Mouse (Mus musculus) ES-Bruce4 (cell line): Measurements from ENCODE around the gene Glis1. TPM values are rescaled to one million over a fixed set of nuclear protein-coding genes. Genes with fewer than 3 reads are reported as not detected.

Source experiments
- H3K27ac ChIP-seq: 2 replicates; pipeline ENCODE4 v1.5.1; 2012; ENCODE audit warnings: low read length, inconsistent platforms; ENCODE audit not compliant: insufficient read depth
- H3K27me3 ChIP-seq: 2 replicates; pipeline ENCODE4 v1.6.1; 2012; ENCODE audit warnings: mild to moderate bottlenecking, low read length, inconsistent platforms; ENCODE audit not compliant: control insufficient read depth, poor library complexity, insufficient read depth, severe bottlenecking
- H3K36me3 ChIP-seq: 2 replicates; pipeline ENCODE4 v1.6.1; 2012; ENCODE audit warnings: inconsistent platforms, mild to moderate bottlenecking, low read length, moderate library complexity; ENCODE audit not compliant: control insufficient read depth, poor library complexity, insufficient read depth, severe bottlenecking
- H3K4me1 ChIP-seq: one replicate; pipeline ENCODE4 v1.8.1; 2011; ENCODE audit warnings: low read length; ENCODE audit not compliant: control insufficient read depth, insufficient read depth
- H3K4me3 ChIP-seq: 2 replicates; pipeline ENCODE4 v1.5.1; 2011; ENCODE audit warnings: low read depth, mild to moderate bottlenecking, low read length
- H3K9ac ChIP-seq: 2 replicates; pipeline ENCODE4 v1.6.1; 2012; ENCODE audit warnings: low read depth, mild to moderate bottlenecking, inconsistent platforms; ENCODE audit not compliant: poor library complexity, severe bottlenecking
- H3K9me3 ChIP-seq: replicated peaks from 2 replicates; pipeline ENCODE4 v1.6.1; 2012; ENCODE audit warnings: mild to moderate bottlenecking, low read length, inconsistent platforms; ENCODE audit not compliant: control insufficient read depth, poor library complexity, insufficient read depth, severe bottlenecking
- CTCF ChIP-seq: IDR thresholded peaks from one replicate; pipeline ENCODE4 v1.8.1; 2011; ENCODE audit warnings: low read depth, low read length
- EP300 ChIP-seq: IDR thresholded peaks from 2 replicates; pipeline ENCODE4 v1.6.1; 2011; ENCODE audit warnings: low read depth, low read length; ENCODE audit not compliant: insufficient read depth
- POLR2A ChIP-seq: IDR thresholded peaks from one replicate; pipeline ENCODE4 v1.8.1; 2011; ENCODE audit warnings: low read length; ENCODE audit not compliant: insufficient read depth
- polyA plus RNA-seq: library from polyadenylated mRNA; stranded (reverse); fragments of >200 nt; gene quantifications from 2 replicates; pipeline ENCODE4 v1.2.4, GENCODE M21; 2011; ENCODE audit warnings: low read depth; ENCODE audit not compliant: missing spikeins, insufficient read depth, insufficient read length

The Glis1 gene
- polyA plus RNA-seq, 1 experiment = 0.28 TPM

DNA sequence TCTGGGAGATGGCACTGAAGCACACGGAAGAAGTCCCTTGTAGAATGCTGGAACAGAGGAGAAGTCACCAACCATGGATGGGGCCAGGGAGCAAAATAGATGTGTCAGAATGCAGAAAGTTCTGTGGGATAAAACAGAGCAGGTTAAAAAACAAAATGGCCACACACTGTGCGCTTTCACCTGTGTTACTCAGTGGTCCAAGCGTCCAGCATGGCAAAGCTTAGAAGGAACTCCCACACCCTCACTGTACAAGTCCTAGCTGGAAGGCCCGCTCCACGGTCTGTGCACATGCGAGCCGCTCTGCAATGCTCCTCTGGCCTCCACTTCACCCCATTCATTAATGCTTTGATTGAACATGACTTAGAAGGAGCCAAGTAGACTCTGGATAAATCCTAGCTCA lies 81.2 kb downstream of the Glis1 start:
- TF ChIP-seq POLR2A (no peak), CTCF (no peak), EP300 (no peak)
- no peaks in the 10 kb centered on the region for H3K36me3 ChIP-seq
- H3K4me1 ChIP-seq = no peaks in the 10 kb centered on the region
- H3K27me3 ChIP-seq = no peaks in the 10 kb centered on the region
- H3K27ac ChIP-seq = no peak overlapping the region
- no peak overlapping the region for H3K9ac ChIP-seq
- no peak overlapping the region for H3K4me3 ChIP-seq
- H3K9me3 ChIP-seq = no peaks in the 10 kb centered on the region

GRCm38 (mm10) chr4:107518766-107519165 lies 84.4 kb downstream of the Glis1 start:
- TF ChIP-seq EP300 (no peak), CTCF (no peak), POLR2A (no peak)
- no peak overlapping the region for H3K9ac ChIP-seq
- H3K27me3 ChIP-seq = no peaks in the 10 kb centered on the region
- no peaks in the 10 kb centered on the region for H3K9me3 ChIP-seq
- H3K4me3 ChIP-seq = no peak overlapping the region
- no peak overlapping the region for H3K27ac ChIP-seq
- no peaks in the 10 kb centered on the region for H3K36me3 ChIP-seq
- H3K4me1 ChIP-seq = no peaks in the 10 kb centered on the region

GRCm38 (mm10) chr4:107520071-107520470 lies 85.7 kb downstream of the Glis1 start:
- no peak overlapping the region for H3K9ac ChIP-seq
- H3K27ac ChIP-seq = no peak overlapping the region
- H3K27me3 ChIP-seq = no peaks in the 10 kb centered on the region
- H3K9me3 ChIP-seq = no peaks in the 10 kb centered on the region
- H3K36me3 ChIP-seq = no peaks in the 10 kb centered on the region
- TF ChIP-seq CTCF (no peak), EP300 (no peak), POLR2A (no peak)
- H3K4me3 ChIP-seq = no peak overlapping the region
- no peaks in the 10 kb centered on the region for H3K4me1 ChIP-seq

DNA sequence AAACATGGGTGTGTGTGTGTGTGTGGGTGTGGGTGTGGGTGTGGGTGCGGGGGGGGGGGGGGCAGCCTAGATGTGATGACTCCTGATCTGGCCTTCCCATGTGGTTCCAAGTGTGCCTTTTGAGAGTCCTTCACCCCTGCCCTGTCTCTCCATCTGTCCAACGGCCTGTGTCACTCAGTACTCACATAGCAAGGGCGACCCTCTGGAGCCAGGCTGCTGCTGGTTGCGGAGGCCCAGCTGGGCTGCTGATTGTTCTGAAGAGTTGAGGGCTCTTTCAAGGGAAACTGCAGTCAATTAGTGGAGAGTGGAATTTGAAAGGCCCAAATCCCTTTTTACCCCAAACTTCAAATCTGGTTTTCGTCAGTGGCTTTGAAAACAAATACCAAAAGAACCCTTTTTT lies 86.4 kb downstream of the Glis1 start:
- H3K9ac ChIP-seq = no peak overlapping the region
- no peaks in the 10 kb centered on the region for H3K4me1 ChIP-seq
- no peak overlapping the region for H3K4me3 ChIP-seq
- no peak overlapping the region for H3K27ac ChIP-seq
- H3K9me3 ChIP-seq = no peaks in the 10 kb centered on the region
- no peaks in the 10 kb centered on the region for H3K36me3 ChIP-seq
- no peak for TF ChIP-seq POLR2A
- no peak for TF ChIP-seq EP300
- TF ChIP-seq CTCF = no peak
- no peaks in the 10 kb centered on the region for H3K27me3 ChIP-seq

GRCm38 (mm10) chr4:107523607-107524151 lies 89.3 kb downstream of the Glis1 start:
- H3K27ac ChIP-seq = no peak overlapping the region
- no peak overlapping the region for H3K9ac ChIP-seq
- H3K9me3 ChIP-seq = no peaks in the 10 kb centered on the region
- H3K27me3 ChIP-seq = no peaks in the 10 kb centered on the region
- no peak overlapping the region for H3K4me3 ChIP-seq
- no peak for TF ChIP-seq POLR2A
- H3K4me1 ChIP-seq = no peaks in the 10 kb centered on the region
- H3K36me3 ChIP-seq = no peaks in the 10 kb centered on the region

GRCm38 (mm10) chr4:107535126-107535525 lies 100.7 kb downstream of the Glis1 start:
- H3K4me3 ChIP-seq = no peak overlapping the region
- H3K27me3 ChIP-seq = no peaks in the 10 kb centered on the region
- H3K9ac ChIP-seq = no peak overlapping the region
- no peak overlapping the region for H3K27ac ChIP-seq
- H3K4me1 ChIP-seq = no peaks in the 10 kb centered on the region
- H3K9me3 ChIP-seq = 0 out of 2 replicates have a peak, but pooled peaks cover 4% of the 10 kb centered on the region
- no peak for TF ChIP-seq POLR2A
- TF ChIP-seq EP300 = no peak
- TF ChIP-seq CTCF = no peak
- no peaks in the 10 kb centered on the region for H3K36me3 ChIP-seq
